Mouse (Mus musculus) heart, embryonic 13.5 days (tissue): ENCODE results near the gene Cd276. TPM values are rescaled to one million over a fixed set of nuclear protein-coding genes. Genes with fewer than 3 reads are reported as not detected.

ENCODE experiments used
- ATAC-seq: fragments of 200-750 bp; cut with Nextera tagmentation; 2 replicates; pipeline ENCODE4 v1.8.0; 2017; ENCODE audit warnings: moderate TSS enrichment; ENCODE audit not compliant: insufficient number of reproducible peaks, low FRiP score, low TSS enrichment; ENCODE audit errors: extremely low read depth
- H3K27ac ChIP-seq: fragments of 300-500 bp; sonication (generic); replicated peaks from 2 replicates; pipeline ENCODE4 v1.5.1; 2015; ENCODE audit warnings: moderate library complexity, mild to moderate bottlenecking, inconsistent platforms
- H3K27me3 ChIP-seq: fragments of 300-500 bp; sonication (generic); replicated peaks from 2 replicates; pipeline ENCODE4 v1.6.1; 2015; ENCODE audit warnings: mild to moderate bottlenecking, inconsistent platforms
- H3K36me3 ChIP-seq: fragments of 300-500 bp; sonication (generic); 2 replicates; pipeline ENCODE4 v1.6.1; 2015; ENCODE audit warnings: mild to moderate bottlenecking, inconsistent platforms
- H3K4me1 ChIP-seq: fragments of 300-500 bp; sonication (generic); 2 replicates; pipeline ENCODE4 v1.6.1; 2015; ENCODE audit warnings: inconsistent platforms
- H3K4me2 ChIP-seq: fragments of 300-500 bp; sonication (generic); 2 replicates; pipeline ENCODE4 v1.6.1; 2015; ENCODE audit warnings: inconsistent platforms, mild to moderate bottlenecking, moderate library complexity
- H3K4me3 ChIP-seq: fragments of 300-500 bp; sonication (generic); 2 replicates; pipeline ENCODE4 v1.5.1; 2015; ENCODE audit warnings: moderate library complexity, mild to moderate bottlenecking, inconsistent platforms
- H3K9ac ChIP-seq: fragments of 300-500 bp; sonication (generic); 2 replicates; pipeline ENCODE4 v1.6.1; 2015; ENCODE audit warnings: inconsistent platforms, mild to moderate bottlenecking, moderate library complexity
- H3K9me3 ChIP-seq: fragments of 300-500 bp; sonication (generic); 2 replicates; pipeline ENCODE4 v1.6.1; 2016; ENCODE audit warnings: inconsistent platforms
- whole genome bisulfite sequencing: fragments of 180-500 bp; shearing (Covaris S2); methylation state at CpG from one replicate; pipeline ENCODE4 v1.1.7; 2015; ENCODE audit warnings: mixed read lengths; 5-methylcytosine and 5-hydroxymethylcytosine counted together
- polyA plus RNA-seq: library from polyadenylated mRNA; unstranded; fragments of >200 nt; fragmentation: Nextera tagmentation; extraction: Ambion mirVana; gene quantifications from 2 replicates; pipeline ENCODE4 v1.2.1, GENCODE M21; 2015

Cd276 gene
- polyA plus RNA-seq, 1 experiment from 2014 or later, result 34.1 TPM

GRCm38 (mm10) chr9:58530407-58530806 is 24.8 kb downstream of the Cd276 start:
- peaks cover 82% of the 10 kb centered on the region for H3K36me3 ChIP-seq
- H3K27me3 ChIP-seq, result no peaks in the 10 kb centered on the region
- H3K27ac ChIP-seq, result no peak overlapping the region
- H3K4me1 ChIP-seq, result no peaks in the 10 kb centered on the region
- no peak overlapping the region for H3K9ac ChIP-seq
- no peaks in the 10 kb centered on the region for H3K9me3 ChIP-seq
- H3K4me2 ChIP-seq, result no peak overlapping the region
- H3K4me3 ChIP-seq, result no peak overlapping the region
- 91% methylated on average over 13 of the region's 13 CpGs for WGBS
- no peak for ATAC-seq

GRCm38 (mm10) chr9:58527841-58528240 is 27.4 kb downstream of the Cd276 start:
- no peak for ATAC-seq
- no peak overlapping the region for H3K27ac ChIP-seq
- H3K27me3 ChIP-seq, result no peaks in the 10 kb centered on the region
- WGBS, result 64% methylated on average over 4 of the region's 4 CpGs
- H3K9ac ChIP-seq, result no peak overlapping the region
- no peaks in the 10 kb centered on the region for H3K9me3 ChIP-seq
- H3K4me2 ChIP-seq, result no peak overlapping the region
- peaks cover 80% of the 10 kb centered on the region for H3K36me3 ChIP-seq
- no peaks in the 10 kb centered on the region for H3K4me1 ChIP-seq
- H3K4me3 ChIP-seq, result no peak overlapping the region

DNA sequence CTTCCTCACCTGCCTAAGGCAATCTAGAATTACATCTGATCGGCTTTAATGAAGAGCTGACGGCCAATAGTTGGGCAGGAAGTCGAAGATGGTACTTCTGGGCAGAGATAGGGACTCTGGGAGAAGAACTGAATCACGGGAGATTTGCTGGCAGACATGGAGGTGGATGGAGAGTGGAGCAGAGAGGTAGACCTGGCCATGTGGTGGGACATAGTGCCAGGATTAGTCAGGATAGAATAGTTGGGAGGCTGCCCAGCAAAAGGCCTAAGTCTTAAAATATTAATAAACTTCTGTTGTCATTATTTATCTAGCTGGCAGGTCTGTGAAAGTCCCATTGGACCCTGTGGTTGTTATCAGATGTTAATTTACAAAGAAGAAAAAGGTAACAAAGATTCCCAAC is 30.1 kb downstream of the Cd276 start:
- H3K27me3 ChIP-seq, result no peaks in the 10 kb centered on the region
- H3K27ac ChIP-seq, result no peak overlapping the region
- ATAC-seq, result no peak
- H3K36me3 ChIP-seq, result peaks cover 61% of the 10 kb centered on the region
- no peak overlapping the region for H3K4me3 ChIP-seq
- peaks cover 23% of the 10 kb centered on the region for H3K4me1 ChIP-seq
- H3K9me3 ChIP-seq, result no peaks in the 10 kb centered on the region
- WGBS, result 80% methylated on average over 4 of the region's 4 CpGs
- H3K4me2 ChIP-seq, result no peak overlapping the region
- H3K9ac ChIP-seq, result no peak overlapping the region

DNA sequence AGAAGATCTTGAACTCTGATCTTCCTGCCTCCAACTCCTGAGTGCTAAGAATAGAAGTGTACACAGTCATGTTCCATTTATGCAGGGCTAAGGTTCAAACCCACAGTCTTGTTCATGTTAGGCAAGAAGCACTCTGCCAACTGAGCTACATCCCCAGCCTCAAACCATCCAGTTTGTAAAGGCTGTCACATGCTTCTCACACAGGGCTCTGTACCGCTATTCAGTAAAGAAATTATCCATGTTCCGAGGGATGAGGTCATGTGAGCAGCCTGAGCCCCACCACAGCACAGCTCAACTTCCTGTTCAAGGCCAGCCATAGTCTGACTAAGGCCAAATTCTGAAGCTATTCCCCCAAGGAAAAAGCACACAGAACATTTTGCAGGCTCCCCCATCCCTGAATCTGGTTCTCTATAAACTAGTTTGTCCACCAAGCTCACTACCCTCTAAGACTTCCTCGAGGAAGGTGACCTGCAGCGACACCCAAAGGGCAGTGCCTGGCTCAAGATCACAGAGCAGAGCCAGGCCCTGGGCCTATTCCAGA is 33.3 kb downstream of the Cd276 start:
- peak overlapping the region; percentile 69; the same call in 1 of the 2 replicates for H3K27ac ChIP-seq
- peaks cover 27% of the 10 kb centered on the region for H3K4me1 ChIP-seq
- no peaks in the 10 kb centered on the region for H3K27me3 ChIP-seq
- H3K9me3 ChIP-seq, result no peaks in the 10 kb centered on the region
- 53% methylated on average over 4 of the region's 4 CpGs for WGBS
- no peak for ATAC-seq
- H3K4me3 ChIP-seq, result no peak overlapping the region
- no peak overlapping the region for H3K4me2 ChIP-seq
- no peak overlapping the region for H3K9ac ChIP-seq
- H3K36me3 ChIP-seq, result peaks cover 30% of the 10 kb centered on the region

DNA sequence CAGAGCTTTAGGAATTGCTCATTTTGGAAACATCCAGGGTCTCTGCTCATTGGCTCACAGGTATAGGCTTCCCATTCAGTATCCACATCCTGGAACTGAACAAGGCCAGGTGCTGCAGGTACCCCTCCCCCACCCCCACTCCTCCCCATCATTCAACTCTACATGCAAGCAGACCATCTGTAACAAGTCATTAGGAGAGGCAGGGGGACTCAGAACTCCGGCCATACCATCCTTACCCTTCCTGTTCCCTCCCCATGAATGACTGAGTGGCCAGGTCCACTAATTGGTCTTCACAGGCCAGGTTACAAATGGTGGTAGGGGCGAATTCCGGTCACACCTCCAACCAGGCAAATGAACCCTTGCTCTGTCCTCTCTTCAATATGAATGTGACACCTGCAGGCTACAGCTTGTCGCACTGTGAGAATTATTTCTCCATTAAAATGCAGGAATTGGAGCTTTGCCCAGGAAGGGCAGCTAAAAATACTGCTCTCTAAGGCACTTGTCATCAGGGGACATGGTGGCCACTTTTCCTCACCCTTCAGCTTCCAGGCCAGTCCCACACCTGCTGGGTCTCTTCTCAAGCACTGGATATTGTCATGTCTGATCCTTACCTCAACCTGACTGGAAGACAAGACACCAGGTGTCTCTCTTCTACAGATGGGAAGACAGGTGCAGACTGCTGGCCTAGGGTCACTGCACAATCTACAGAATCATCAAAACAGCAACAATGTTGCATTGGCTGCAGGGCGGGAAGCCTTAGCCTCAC is 34.2 kb downstream of the Cd276 start:
- Histone ChIP-seq H3K27ac (peak overlapping the region; percentile 69), H3K36me3 (peaks cover 21% of the 10 kb centered on the region), H3K9ac (no peak overlapping the region), H3K4me2 (no peak overlapping the region), H3K4me3 (no peak overlapping the region), H3K4me1 (peaks cover 27% of the 10 kb centered on the region), H3K9me3 (no peaks in the 10 kb centered on the region), H3K27me3 (no peaks in the 10 kb centered on the region)
- ATAC-seq, result no peak
- 62% methylated on average over 5 of the region's 5 CpGs for WGBS

GRCm38 (mm10) chr9:58519953-58520352 is 35.3 kb downstream of the Cd276 start:
- H3K9ac ChIP-seq, result no peak overlapping the region
- H3K9me3 ChIP-seq, result no peaks in the 10 kb centered on the region
- no peak overlapping the region for H3K4me3 ChIP-seq
- no peaks in the 10 kb centered on the region for H3K27me3 ChIP-seq
- H3K4me2 ChIP-seq, result no peak overlapping the region
- WGBS, result 70% methylated on average over 3 of the region's 3 CpGs
- ATAC-seq, result no peak
- H3K27ac ChIP-seq, result no peak overlapping the region
- H3K4me1 ChIP-seq, result peaks cover 27% of the 10 kb centered on the region
- peaks cover 10% of the 10 kb centered on the region for H3K36me3 ChIP-seq

GRCm38 (mm10) chr9:58517866-58518750 is 37.1 kb downstream of the Cd276 start:
- H3K9me3 ChIP-seq, result no peaks in the 10 kb centered on the region
- no peak overlapping the region for H3K27ac ChIP-seq
- peaks cover 27% of the 10 kb centered on the region for H3K4me1 ChIP-seq
- H3K36me3 ChIP-seq, result no peaks in the 10 kb centered on the region
- no peak overlapping the region for H3K4me3 ChIP-seq
- ATAC-seq, result no peak
- no peak overlapping the region for H3K4me2 ChIP-seq
- no peak overlapping the region for H3K9ac ChIP-seq
- peaks cover 6% of the 10 kb centered on the region; the same call in 1 of the 2 replicates for H3K27me3 ChIP-seq
- WGBS, result 43% methylated on average over 9 of the region's 9 CpGs

- H3K27ac ChIP-seq, result no peak overlapping the region
- no peak for ATAC-seq
- peaks cover 16% of the 10 kb centered on the region for H3K4me1 ChIP-seq
- 75% methylated on average over 3 of the region's 3 CpGs for WGBS
- no peaks in the 10 kb centered on the region for H3K9me3 ChIP-seq
- H3K9ac ChIP-seq, result no peak overlapping the region
- no peak overlapping the region for H3K4me3 ChIP-seq
- no peak overlapping the region for H3K4me2 ChIP-seq
- no peaks in the 10 kb centered on the region for H3K36me3 ChIP-seq
- H3K27me3 ChIP-seq, result peaks cover 6% of the 10 kb centered on the region; the same call in 1 of the 2 replicates
Observed at GRCm38 (mm10) chr9:58516480-58516879, 38.8 kb downstream of the Cd276 start.

DNA sequence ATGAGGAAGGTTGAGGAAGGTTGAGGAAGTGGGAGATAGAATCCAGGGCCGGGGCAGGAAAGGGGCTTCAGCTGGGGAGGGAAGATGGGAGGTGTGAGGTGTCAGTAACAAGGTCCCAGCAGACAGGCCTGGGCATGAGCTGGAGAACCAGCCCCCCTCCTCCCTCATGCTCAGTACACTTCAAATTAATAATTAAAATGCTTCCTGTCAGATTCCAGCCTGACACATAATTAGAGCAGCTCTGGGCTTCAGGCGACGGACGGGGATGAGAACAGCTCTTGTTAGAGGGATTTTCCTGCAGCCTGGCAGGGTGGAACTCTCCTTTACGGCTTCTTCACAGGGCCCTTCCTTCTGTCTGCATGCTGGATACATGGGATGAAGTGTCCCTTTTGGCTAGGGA is 41.5 kb downstream of the Cd276 start:
- H3K27me3 ChIP-seq, result peaks cover 6% of the 10 kb centered on the region
- no peaks in the 10 kb centered on the region for H3K36me3 ChIP-seq
- H3K27ac ChIP-seq, result no peak overlapping the region
- H3K9me3 ChIP-seq, result no peaks in the 10 kb centered on the region
- ATAC-seq, result no peak
- no peak overlapping the region for H3K4me2 ChIP-seq
- 45% methylated on average over 5 of the region's 5 CpGs for WGBS
- H3K4me3 ChIP-seq, result no peak overlapping the region
- no peak overlapping the region for H3K9ac ChIP-seq
- 0 out of 2 replicates have a peak, but pooled peaks cover 4% of the 10 kb centered on the region for H3K4me1 ChIP-seq

- no peak overlapping the region for H3K4me3 ChIP-seq
- H3K27me3 ChIP-seq, result peaks cover 6% of the 10 kb centered on the region
- H3K4me2 ChIP-seq, result no peak overlapping the region
- no peaks in the 10 kb centered on the region for H3K36me3 ChIP-seq
- no peak overlapping the region for H3K9ac ChIP-seq
- no peaks in the 10 kb centered on the region for H3K9me3 ChIP-seq
- ATAC-seq, result no peak
- 74% methylated on average over 5 of the region's 5 CpGs for WGBS
- H3K4me1 ChIP-seq, result no peaks in the 10 kb centered on the region
- H3K27ac ChIP-seq, result no peak overlapping the region
Observed at GRCm38 (mm10) chr9:58510452-58510851, 44.8 kb downstream of the Cd276 start.

DNA sequence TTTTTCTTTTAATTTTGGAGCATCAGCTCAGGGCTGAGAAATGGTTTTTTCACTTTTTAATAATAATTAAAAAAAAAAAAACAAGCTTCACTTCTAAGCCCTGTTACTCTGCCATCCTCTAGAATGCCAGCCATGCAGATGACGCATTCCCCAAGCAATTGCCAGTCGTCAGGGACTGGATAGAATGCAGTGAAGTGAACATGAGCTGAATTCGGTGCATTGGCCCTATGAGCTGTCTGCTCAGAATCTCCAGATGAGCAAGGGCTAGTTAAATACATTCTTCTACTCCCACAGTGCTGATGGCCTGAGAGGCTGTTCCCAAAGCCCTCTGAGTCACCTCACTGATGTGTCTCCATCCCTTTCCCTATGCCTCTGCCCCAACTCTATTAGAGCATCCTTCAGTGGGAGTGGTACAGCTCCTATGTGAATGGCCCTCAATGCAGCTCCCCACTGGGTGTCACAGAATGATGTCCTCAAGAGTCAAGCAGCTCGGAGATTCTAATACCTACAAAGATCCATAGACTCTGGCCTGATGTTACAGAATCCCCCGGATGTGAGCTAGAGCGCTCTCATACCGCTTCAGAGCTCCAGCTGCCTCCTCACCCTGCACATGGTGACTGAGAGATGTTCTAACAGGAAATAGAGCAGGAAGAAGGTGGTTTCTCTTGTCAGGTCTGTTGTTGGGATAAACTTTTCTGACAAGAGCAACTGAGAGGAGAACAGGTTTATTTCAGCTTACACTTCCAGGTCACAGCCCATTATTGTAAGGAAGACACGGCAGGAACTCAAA is 47.8 kb downstream of the Cd276 start:
- 56% methylated on average over 8 of the region's 8 CpGs for whole genome bisulfite sequencing
- Histone ChIP-seq H3K4me3 (no peak overlapping the region), H3K9ac (no peak overlapping the region), H3K27ac (no peak overlapping the region), H3K27me3 (peaks cover 6% of the 10 kb centered on the region; the same call in 1 of the 2 replicates), H3K9me3 (no peaks in the 10 kb centered on the region), H3K4me2 (no peak overlapping the region), H3K4me1 (no peaks in the 10 kb centered on the region), H3K36me3 (no peaks in the 10 kb centered on the region)
- ATAC-seq, result no peak
